Mouse (Mus musculus): Measurements from ENCODE around the gene Slc35b1. TPM values are rescaled to one million over a fixed set of nuclear protein-coding genes. Genes with fewer than 3 reads are reported as not detected.

The Slc35b1 gene
- 132 and 136 TPM in 2 replicates for polyA plus RNA-seq (2014; fragmentation: Nextera tagmentation; extraction: Ambion mirVana)

GRCm38 (mm10) chr11:95384319-95384972, at the start of gene Slc35b1:
TSS of gene Slc35b1 (plus strand) at chr11:95384692.
- under 1% methylated on average over 42 of the region's 42 CpGs for WGBS
- ATAC-seq (ENCODE audit: insufficient read depth, low FRiP score, low TSS enrichment): peak; percentile 95

GRCm38 (mm10) chr11:95336568-95337128, 47.8 kb upstream of the Slc35b1 start, which contains the start of gene Fam117a:
TSS of gene Fam117a (plus strand) at chr11:95337018.
- Histone ChIP-seq H3K4me1 (ENCODE audit: control insufficient read depth, insufficient read depth, low read length) (peaks cover 13% of the 10 kb centered on the region), H3K9me3 (ENCODE audit: control insufficient read depth, low read length) (no peaks in the 10 kb centered on the region), H3K27ac (ENCODE audit: low read depth, low read length) (no peak within 1 kb of the TSS; the same call in 1 of the 2 replicates), H3K36me3 (ENCODE audit: control insufficient read depth, insufficient read depth, low read length) (no peaks in the 10 kb centered on the region), H3K4me3 (ENCODE audit: low read depth, low read length) (peak within 1 kb of the TSS; percentile 87), H3K9ac (ENCODE audit: low read length) (peak within 1 kb of the TSS; percentile 78), H3K4me2 (ENCODE audit: low read depth) (peak within 1 kb of the TSS; percentile 89), H3K27me3 (ENCODE audit: control insufficient read depth, insufficient read depth, low read length) (no peaks in the 10 kb centered on the region)
- ATAC-seq (ENCODE audit: insufficient read depth, low FRiP score, low TSS enrichment) (peak; percentile 98), DNase-seq (ENCODE audit: low spot score) (peak; percentile 89)
- WGBS: 0% methylated on average over 23 of the region's 27 CpGs

More at GRCm38 (mm10) chr11:95384319-95384972, at the start of gene Slc35b1:
- Histone ChIP-seq H3K4me1 (ENCODE audit: control insufficient read depth, insufficient read depth, low read length) (no peaks in the 10 kb centered on the region), H3K4me2 (ENCODE audit: low read depth) (peak within 1 kb of the TSS; percentile 34), H3K9me3 (ENCODE audit: control insufficient read depth, low read length) (no peaks in the 10 kb centered on the region), H3K27ac (ENCODE audit: low read depth, low read length) (peak within 1 kb of the TSS; percentile 85), H3K27me3 (ENCODE audit: control insufficient read depth, insufficient read depth, low read length) (no peaks in the 10 kb centered on the region), H3K9ac (ENCODE audit: low read length) (peak within 1 kb of the TSS; percentile 93), H3K36me3 (ENCODE audit: control insufficient read depth, insufficient read depth, low read length) (peaks cover 10% of the 10 kb centered on the region), H3K4me3 (ENCODE audit: low read depth, low read length) (peak within 1 kb of the TSS; percentile 89)
- peak; percentile 95 for DNase-seq (ENCODE audit: low spot score)

- under 1% methylated on average over 45 of the region's 50 CpGs for WGBS
- H3K4me2 ChIP-seq (ENCODE audit: low read depth): peak overlapping the region; percentile 89
- no peaks in the 10 kb centered on the region for H3K36me3 ChIP-seq (ENCODE audit: control insufficient read depth, insufficient read depth, low read length)
- peak overlapping the region; percentile 78 for H3K9ac ChIP-seq (ENCODE audit: low read length)
- H3K9me3 ChIP-seq (ENCODE audit: control insufficient read depth, low read length): no peaks in the 10 kb centered on the region
- H3K27ac ChIP-seq (ENCODE audit: low read depth, low read length): no peak overlapping the region; the same call in 1 of the 2 replicates
- H3K4me3 ChIP-seq (ENCODE audit: low read depth, low read length): peak overlapping the region; percentile 87
- peaks cover 13% of the 10 kb centered on the region for H3K4me1 ChIP-seq (ENCODE audit: control insufficient read depth, insufficient read depth, low read length)
- H3K27me3 ChIP-seq (ENCODE audit: control insufficient read depth, insufficient read depth, low read length): no peaks in the 10 kb centered on the region
- ATAC-seq (ENCODE audit: insufficient read depth, low FRiP score, low TSS enrichment) (peak; percentile 70), DNase-seq (ENCODE audit: low spot score) (peak; percentile 77)
Observed at GRCm38 (mm10) chr11:95337129-95337813, 47.2 kb upstream of the Slc35b1 start.

GRCm38 (mm10) chr11:95337846-95338342, 46.6 kb upstream of the Slc35b1 start:
- Histone ChIP-seq H3K9ac (ENCODE audit: low read length) (peak overlapping the region; percentile 78), H3K27ac (ENCODE audit: low read depth, low read length) (no peak overlapping the region), H3K4me1 (ENCODE audit: control insufficient read depth, insufficient read depth, low read length) (peaks cover 13% of the 10 kb centered on the region), H3K4me2 (ENCODE audit: low read depth) (peak overlapping the region; percentile 89), H3K27me3 (ENCODE audit: control insufficient read depth, insufficient read depth, low read length) (no peaks in the 10 kb centered on the region), H3K4me3 (ENCODE audit: low read depth, low read length) (peak overlapping the region; percentile 87), H3K36me3 (ENCODE audit: control insufficient read depth, insufficient read depth, low read length) (no peaks in the 10 kb centered on the region), H3K9me3 (ENCODE audit: control insufficient read depth, low read length) (no peaks in the 10 kb centered on the region)
- 15% methylated on average over 9 of the region's 9 CpGs for WGBS
- DNase-seq (ENCODE audit: low spot score): no peak
- no peak for ATAC-seq (ENCODE audit: insufficient read depth, low FRiP score, low TSS enrichment)

- H3K36me3 ChIP-seq (ENCODE audit: control insufficient read depth, insufficient read depth, low read length): no peaks in the 10 kb centered on the region
- H3K27ac ChIP-seq (ENCODE audit: low read depth, low read length): 0 out of 2 replicates have a peak overlapping the region, but pooled peaks have one; percentile 51
- 0 out of 2 replicates have a peak overlapping the region, but pooled peaks have one; percentile 7 for H3K9ac ChIP-seq (ENCODE audit: low read length)
- no peaks in the 10 kb centered on the region for H3K9me3 ChIP-seq (ENCODE audit: control insufficient read depth, low read length)
- ATAC-seq (ENCODE audit: insufficient read depth, low FRiP score, low TSS enrichment) (no peak), DNase-seq (ENCODE audit: low spot score) (peak; percentile 33)
- H3K4me2 ChIP-seq (ENCODE audit: low read depth): peak overlapping the region; percentile 31
- peak overlapping the region; percentile 1; the same call in 1 of the 2 replicates for H3K4me3 ChIP-seq (ENCODE audit: low read depth, low read length)
- peaks cover 13% of the 10 kb centered on the region for H3K4me1 ChIP-seq (ENCODE audit: control insufficient read depth, insufficient read depth, low read length)
- H3K27me3 ChIP-seq (ENCODE audit: control insufficient read depth, insufficient read depth, low read length): no peaks in the 10 kb centered on the region
- 4% methylated on average over 14 of the region's 14 CpGs for WGBS
Observed at GRCm38 (mm10) chr11:95339471-95340021, 44.9 kb upstream of the Slc35b1 start.

- H3K27me3 ChIP-seq (ENCODE audit: control insufficient read depth, insufficient read depth, low read length): no peaks in the 10 kb centered on the region
- DNase-seq (ENCODE audit: low spot score): no peak
- WGBS: 74% methylated on average over 1 of the region's 1 CpGs
- H3K4me1 ChIP-seq (ENCODE audit: control insufficient read depth, insufficient read depth, low read length): peaks cover 13% of the 10 kb centered on the region
- H3K4me2 ChIP-seq (ENCODE audit: low read depth): peak overlapping the region; percentile 12; the same call in 1 of the 2 replicates
- 0 out of 2 replicates have a peak overlapping the region, but pooled peaks have one; percentile 3 for H3K9ac ChIP-seq (ENCODE audit: low read length)
- no peaks in the 10 kb centered on the region for H3K36me3 ChIP-seq (ENCODE audit: control insufficient read depth, insufficient read depth, low read length)
- H3K9me3 ChIP-seq (ENCODE audit: control insufficient read depth, low read length): no peaks in the 10 kb centered on the region
- H3K27ac ChIP-seq (ENCODE audit: low read depth, low read length): no peak overlapping the region
- no peak overlapping the region for H3K4me3 ChIP-seq (ENCODE audit: low read depth, low read length)
- no peak for ATAC-seq (ENCODE audit: insufficient read depth, low FRiP score, low TSS enrichment)
Observed at GRCm38 (mm10) chr11:95340259-95340658, 44.2 kb upstream of the Slc35b1 start.

GRCm38 (mm10) chr11:95340664-95341063, 43.8 kb upstream of the Slc35b1 start:
- Histone ChIP-seq H3K9ac (ENCODE audit: low read length) (no peak overlapping the region), H3K9me3 (ENCODE audit: control insufficient read depth, low read length) (no peaks in the 10 kb centered on the region), H3K4me2 (ENCODE audit: low read depth) (no peak overlapping the region), H3K36me3 (ENCODE audit: control insufficient read depth, insufficient read depth, low read length) (no peaks in the 10 kb centered on the region), H3K27me3 (ENCODE audit: control insufficient read depth, insufficient read depth, low read length) (no peaks in the 10 kb centered on the region), H3K4me3 (ENCODE audit: low read depth, low read length) (no peak overlapping the region), H3K4me1 (ENCODE audit: control insufficient read depth, insufficient read depth, low read length) (peaks cover 13% of the 10 kb centered on the region), H3K27ac (ENCODE audit: low read depth, low read length) (no peak overlapping the region)
- 42% methylated on average over 5 of the region's 5 CpGs for WGBS
- ATAC-seq (ENCODE audit: insufficient read depth, low FRiP score, low TSS enrichment) (no peak), DNase-seq (ENCODE audit: low spot score) (no peak)

- Histone ChIP-seq H3K36me3 (ENCODE audit: control insufficient read depth, insufficient read depth, low read length) (no peaks in the 10 kb centered on the region), H3K27me3 (ENCODE audit: control insufficient read depth, insufficient read depth, low read length) (no peaks in the 10 kb centered on the region), H3K4me1 (ENCODE audit: control insufficient read depth, insufficient read depth, low read length) (peaks cover 7% of the 10 kb centered on the region), H3K4me2 (ENCODE audit: low read depth) (no peak overlapping the region), H3K9me3 (ENCODE audit: control insufficient read depth, low read length) (no peaks in the 10 kb centered on the region), H3K9ac (ENCODE audit: low read length) (no peak overlapping the region), H3K4me3 (ENCODE audit: low read depth, low read length) (no peak overlapping the region), H3K27ac (ENCODE audit: low read depth, low read length) (no peak overlapping the region)
- 67% methylated on average over 4 of the region's 4 CpGs for WGBS
- ATAC-seq (ENCODE audit: insufficient read depth, low FRiP score, low TSS enrichment): no peak
- DNase-seq (ENCODE audit: low spot score): no peak
Observed at GRCm38 (mm10) chr11:95343180-95343579, 41.3 kb upstream of the Slc35b1 start.
